10 mouse cellular contexts compared by ENCODE assay signal in genomic region chr7:45644183-45644582, GRCm38 (mm10). TPM values are rescaled to one million over a fixed set of nuclear protein-coding genes. Genes with fewer than 3 reads are reported as not detected.
A peak's percentile ranks its signal among the peaks of the same experiment; 100 is the strongest.
DNase-seq lines count a peak whose midpoint lies in the region; ATAC-seq and TF ChIP-seq lines count a peak whose summit lies in the region.
"Had no signal": no experiment of that assay in that cellular context is flagged by ENCODE, and none has a peak within 500 bp of the region (broad histone marks: within the 10 kb centered on the region; RNA-seq: fewer than 3 reads in every experiment).

No protein-coding gene starts in this region.

- peak overlapping the region; percentile 22; the same call in 1 of the 2 replicates for H3K9ac ChIP-seq in intestine, postnatal 0 days (ENCODE audit: low read depth, low read length)
- no peak overlapping the region for H3K9ac ChIP-seq in liver, embryonic 12.5 days

- no peak for TF ChIP-seq CTCF in intestine, postnatal 0 days (IDR thresholded peaks at IDR 0.05; ENCODE audit: low read depth)

- H3K4me3 ChIP-seq in intestine, postnatal 0 days (ENCODE audit: low read depth, low read length): peak overlapping the region; percentile 25
- peak overlapping the region; percentile 39 for H3K4me3 ChIP-seq in liver, embryonic 12.5 days

- intact Hi-C loops in gastrocnemius, postnatal 36 days (cut with DNase I): no loop called here

- H3K36me3 ChIP-seq in intestine, postnatal 0 days (ENCODE audit: control insufficient read depth, insufficient read depth): no peaks in the 10 kb centered on the region
- H3K36me3 ChIP-seq in liver, embryonic 12.5 days: no peaks in the 10 kb centered on the region

- H3K4me1 ChIP-seq in intestine, postnatal 0 days (replicated peaks; ENCODE audit: control insufficient read depth, insufficient read depth, low read length): no peaks in the 10 kb centered on the region
- H3K4me1 ChIP-seq in liver, embryonic 12.5 days: peaks cover 22% of the 10 kb centered on the region

- peak overlapping the region; percentile 56 for H3K4me2 ChIP-seq in intestine, postnatal 0 days (replicated peaks; ENCODE audit: low read depth)
- H3K4me2 ChIP-seq in liver, embryonic 12.5 days: peak overlapping the region; percentile 69

- peaks cover 40% of the 10 kb centered on the region; the same call in 1 of the 2 replicates for H3K27me3 ChIP-seq in intestine, postnatal 0 days (replicated peaks; ENCODE audit: control insufficient read depth, insufficient read depth, low read length)
- H3K27me3 ChIP-seq in liver, embryonic 12.5 days (replicated peaks): peaks cover 41% of the 10 kb centered on the region

- no peak for ATAC-seq in intestine, postnatal 0 days
- no peak for ATAC-seq in liver, embryonic 12.5 days

- 21% methylated on average over 18 of the region's 18 CpGs for WGBS in intestine, postnatal 0 days
- 10% methylated on average over 18 of the region's 18 CpGs for WGBS in liver, embryonic 12.5 days (ENCODE audit: insufficient replicate concordance)

- no peaks in the 10 kb centered on the region for H3K9me3 ChIP-seq in intestine, postnatal 0 days (ENCODE audit: control insufficient read depth)
- H3K9me3 ChIP-seq in liver, embryonic 12.5 days (replicated peaks): no peaks in the 10 kb centered on the region

- peak overlapping the region; percentile 77 for H3K27ac ChIP-seq in intestine, postnatal 0 days (ENCODE audit: low read depth, low read length)
- H3K27ac ChIP-seq in liver, embryonic 12.5 days: no peak overlapping the region

- peak; percentile 25 for DNase-seq in gastrocnemius, adult 18-20 months (ENCODE audit: low spot score)
- DNase-seq in gastrocnemius, postnatal 36 days: no peak
- DNase-seq in cerebellum, adult 8-10 months: peak; percentile 67
- peak; percentile 77 to 80 for DNase-seq in frontal cortex, adult 2 months (ENCODE audit: extremely low spot score in 1 of 2, low spot score in 1 of 2)
- peak; percentile 85 for DNase-seq in right cerebral cortex, adult 18-20 months
- DNase-seq in urinary bladder, adult 18-20 months (ENCODE audit: low spot score in 2 of 2): no peak

RNA-seq across cellular contexts. Expression of gene Mamstr, which starts 4.4 kb away (rescaled TPM):
- 10 to 100 TPM; 17.6 to 18.7 TPM for total RNA-seq in gastrocnemius, adult 18-20 months (2021)
- 10 to 100 TPM; 45.7 to 49.7 TPM for total RNA-seq in gastrocnemius, postnatal 36 days (2021)
- polyA plus RNA-seq in frontal cortex, adult 2 months (2012; rRNA removed): 5.9 and 6.6 TPM in 2 replicates
- 2.8 and 3.7 TPM in 2 replicates for polyA plus RNA-seq in intestine, postnatal 0 days (2015; fragmentation: Nextera tagmentation; extraction: Ambion mirVana)
- 0.69 and 0.81 TPM in 2 replicates for polyA plus RNA-seq in liver, embryonic 12.5 days (2016; fragmentation: Nextera tagmentation; extraction: Ambion mirVana)

RNA-seq across cellular contexts. Expression of gene Rasip1, which starts 16.9 kb away (rescaled TPM):
- 1 to 10 TPM; 5.5 to 8.5 TPM for total RNA-seq in gastrocnemius, adult 18-20 months (2021)
- total RNA-seq in gastrocnemius, postnatal 36 days (2021): 1 to 10 TPM; 6.9 to 7.0 TPM
- polyA plus RNA-seq in frontal cortex, adult 2 months (2012; rRNA removed): 7.2 and 7.3 TPM in 2 replicates
- polyA plus RNA-seq in intestine, postnatal 0 days (2015; fragmentation: Nextera tagmentation; extraction: Ambion mirVana): 5.7 and 6.1 TPM in 2 replicates
- 10.5 and 11.8 TPM in 2 replicates for polyA plus RNA-seq in liver, embryonic 12.5 days (2016; fragmentation: Nextera tagmentation; extraction: Ambion mirVana)
- polyA plus RNA-seq: C2C12 had no signal

RNA-seq across cellular contexts. Expression of gene Fut2, which starts 22.0 kb away (rescaled TPM):
- under 1 TPM in 1 of 2 experiments, not detected in 1; 0.11 TPM for total RNA-seq in gastrocnemius, adult 18-20 months (2021)
- total RNA-seq in gastrocnemius, postnatal 36 days (2021): 1 to 10 TPM in 1 of 2 experiments, under 1 TPM in 1; 0.51 to 1.2 TPM
- polyA plus RNA-seq in frontal cortex, adult 2 months (2012; rRNA removed): 0.13 and 0.16 TPM in 2 replicates
- polyA plus RNA-seq in intestine, postnatal 0 days (2015; fragmentation: Nextera tagmentation; extraction: Ambion mirVana): 2.9 and 3.6 TPM in 2 replicates
- polyA plus RNA-seq in liver, embryonic 12.5 days (2016; fragmentation: Nextera tagmentation; extraction: Ambion mirVana): 0.05 TPM in 1 of 2 replicates, not detected in the other

RNA-seq across cellular contexts. Expression of gene Izumo1, which starts 22.6 kb away (rescaled TPM):
- total RNA-seq in gastrocnemius, adult 18-20 months (2021): not detected
- total RNA-seq in gastrocnemius, postnatal 36 days (2021): not detected
- 0.08 and 0.10 TPM in 2 replicates for polyA plus RNA-seq in frontal cortex, adult 2 months (2012; rRNA removed)
- polyA plus RNA-seq in intestine, postnatal 0 days (2015; fragmentation: Nextera tagmentation; extraction: Ambion mirVana): 0.08 TPM in 2 replicates
- 0.20 and 0.23 TPM in 2 replicates for polyA plus RNA-seq in liver, embryonic 12.5 days (2016; fragmentation: Nextera tagmentation; extraction: Ambion mirVana)
- total RNA-seq: gastrocnemius, adult 8-10 months had no signal
- polyA plus RNA-seq: C2C12 had no signal

RNA-seq across cellular contexts. Expression of gene Fut1, which starts 27.1 kb away (rescaled TPM):
- not detected for total RNA-seq in gastrocnemius, adult 18-20 months (2021)
- total RNA-seq in gastrocnemius, postnatal 36 days (2021): not detected
- 0.08 TPM in 2 replicates for polyA plus RNA-seq in frontal cortex, adult 2 months (2012; rRNA removed)
- polyA plus RNA-seq in intestine, postnatal 0 days (2015; fragmentation: Nextera tagmentation; extraction: Ambion mirVana): 0.05 and 0.23 TPM in 2 replicates
- 0.15 TPM in 1 of 2 replicates, not detected in the other for polyA plus RNA-seq in liver, embryonic 12.5 days (2016; fragmentation: Nextera tagmentation; extraction: Ambion mirVana)
- total RNA-seq: gastrocnemius, adult 8-10 months had no signal

Comparison
In these comparisons a context has a peak if more than half of its experiments do, and no peak if none do; other contexts are left out.
1. DNase-seq: peak in gastrocnemius, adult 18-20 months (single experiment), cerebellum, adult 8-10 months (single experiment), frontal cortex, adult 2 months (2 of 2) and right cerebral cortex, adult 18-20 months (single experiment); none in gastrocnemius, postnatal 36 days (0 of 2) and urinary bladder, adult 18-20 months (0 of 2).